ENCODE assay signal across 31 mouse cellular contexts in genomic region chr17:79014911-79015685, GRCm38 (mm10). TPM values are rescaled to one million over a fixed set of nuclear protein-coding genes. Genes with fewer than 3 reads are reported as not detected.
DNase-seq lines count a peak whose midpoint lies in the region; ATAC-seq and TF ChIP-seq lines count a peak whose summit lies in the region.
"Had no signal": no experiment of that assay in that cellular context is flagged by ENCODE, and none has a peak within 500 bp of the region (broad histone marks: within the 10 kb centered on the region; RNA-seq: fewer than 3 reads in every experiment).

No protein-coding gene starts in this region.

- H3K4me3 ChIP-seq in liver, embryonic 12.5 days: no peak overlapping the region
- H3K4me3 ChIP-seq in liver, postnatal 0 days (ENCODE audit: low read depth, low read length): no peak overlapping the region
- H3K4me3 ChIP-seq: erythroblast, embryonic 14.5 days; forebrain, embryonic 12.5 days; heart, adult 2 months; hindbrain, embryonic 10.5 days; hindbrain, embryonic 15.5 days; limb, embryonic 10.5 days; limb, embryonic 15.5 days; midbrain, embryonic 12.5 days; neural tube, embryonic 13.5 days had no signal

- WGBS in liver, embryonic 12.5 days (ENCODE audit: insufficient replicate concordance): 42% methylated on average over 2 of the region's 2 CpGs
- 34% methylated on average over 2 of the region's 2 CpGs for whole genome bisulfite sequencing in liver, postnatal 0 days (ENCODE audit: insufficient replicate concordance)

- TF ChIP-seq EP300 in liver, postnatal 0 days (IDR thresholded peaks at IDR 0.05; ENCODE audit: low read depth): no peak

- no peaks in the 10 kb centered on the region for H3K9me3 ChIP-seq in liver, embryonic 12.5 days (replicated peaks)
- no peaks in the 10 kb centered on the region for H3K9me3 ChIP-seq in liver, postnatal 0 days (ENCODE audit: low read length)
- H3K9me3 ChIP-seq: forebrain, embryonic 12.5 days; hindbrain, embryonic 10.5 days; hindbrain, embryonic 15.5 days; limb, embryonic 10.5 days; limb, embryonic 15.5 days; midbrain, embryonic 12.5 days; neural tube, embryonic 13.5 days had no signal

- H3K9ac ChIP-seq in liver, embryonic 12.5 days: no peak overlapping the region
- no peak overlapping the region for H3K9ac ChIP-seq in liver, postnatal 0 days (replicated peaks)
- H3K9ac ChIP-seq: forebrain, embryonic 12.5 days; forebrain, postnatal 0 days; hindbrain, embryonic 15.5 days; limb, embryonic 15.5 days; midbrain, embryonic 12.5 days; neural tube, embryonic 13.5 days had no signal

- ATAC-seq in common myeloid progenitor, adult 5-6 weeks (replicated peaks; ENCODE audit: low read depth, poor library complexity, severe bottlenecking): peak; percentile 79
- ATAC-seq in liver, embryonic 12.5 days: peak; percentile 79
- ATAC-seq in liver, postnatal 0 days: peak; percentile 44
- ATAC-seq: forebrain, postnatal 0 days; inflammation-experienced regulatory T-cells, adult 6 months had no signal

- no peak for TF ChIP-seq CTCF in liver, postnatal 0 days (IDR thresholded peaks at IDR 0.05; ENCODE audit: low read depth)

- H3K4me2 ChIP-seq in liver, embryonic 12.5 days: peak overlapping the region; percentile 10; the same call in 1 of the 2 replicates
- no peak overlapping the region for H3K4me2 ChIP-seq in liver, postnatal 0 days (ENCODE audit: low read depth, low read length)
- H3K4me2 ChIP-seq: forebrain, embryonic 12.5 days; hindbrain, embryonic 15.5 days; limb, embryonic 15.5 days; midbrain, embryonic 12.5 days; neural tube, embryonic 13.5 days had no signal

- H3K36me3 ChIP-seq in liver, embryonic 12.5 days: peaks cover 22% of the 10 kb centered on the region
- H3K36me3 ChIP-seq in liver, postnatal 0 days (replicated peaks; ENCODE audit: insufficient read depth, low read length): peaks cover 16% of the 10 kb centered on the region

- no peak overlapping the region for H3K27ac ChIP-seq in liver, embryonic 12.5 days
- no peak overlapping the region for H3K27ac ChIP-seq in liver, postnatal 0 days (ENCODE audit: low read depth)
- H3K27ac ChIP-seq: forebrain, embryonic 12.5 days; heart, adult 2 months; hindbrain, embryonic 10.5 days; hindbrain, embryonic 15.5 days; limb, embryonic 10.5 days; limb, embryonic 15.5 days; midbrain, embryonic 12.5 days; neural tube, embryonic 13.5 days had no signal

- H3K27me3 ChIP-seq in liver, embryonic 12.5 days (replicated peaks): no peaks in the 10 kb centered on the region
- no peaks in the 10 kb centered on the region for H3K27me3 ChIP-seq in liver, postnatal 0 days (ENCODE audit: insufficient read depth, low read length)
- H3K27me3 ChIP-seq: forebrain, embryonic 12.5 days; hindbrain, embryonic 15.5 days; limb, embryonic 15.5 days; midbrain, embryonic 12.5 days; neural tube, embryonic 13.5 days had no signal

- DNase-seq in 416B (ENCODE audit: low read depth): peak; percentile 65
- DNase-seq in liver, postnatal 0 days: no peak
- no peak for DNase-seq in layer of hippocampus, adult 9-10 months (ENCODE audit: low spot score)
- DNase-seq in frontal cortex, postnatal 25 days (ENCODE audit: low spot score in 2 of 2): no peak
- DNase-seq in thymus, adult 18-20 months: no peak
- no peak for DNase-seq in thymus, postnatal 36 days
- DNase-seq: adrenal gland, adult 2 months; adrenal gland, postnatal 36 days; cerebellum, adult 18-20 months; cerebellum, postnatal 10 days; forebrain, postnatal 0 days; gastrocnemius, postnatal 25 days; heart, adult 2 months; heart, postnatal 14 days; kidney, adult 2 months; kidney, postnatal 4 days; layer of hippocampus, postnatal 36 days; lung, postnatal 36 days; right cerebral cortex, postnatal 14 days; thymus, postnatal 25 days had no signal

- H3K4me1 ChIP-seq in liver, embryonic 12.5 days: peaks cover 53% of the 10 kb centered on the region
- H3K4me1 ChIP-seq in liver, postnatal 0 days (ENCODE audit: insufficient read depth): peaks cover 26% of the 10 kb centered on the region

RNA-seq across cellular contexts. Expression of gene Prkd3, which starts 5.5 kb away (rescaled TPM):
- 47.2 and 48.6 TPM in 2 replicates for total RNA-seq in common myeloid progenitor, adult 5-6 weeks (2017)
- 12.9 and 13.3 TPM in 2 replicates for polyA plus RNA-seq in liver, embryonic 12.5 days (2016; fragmentation: Nextera tagmentation; extraction: Ambion mirVana)
- 14.6 and 17.0 TPM in 2 replicates for polyA plus RNA-seq in liver, postnatal 0 days (2015; fragmentation: Nextera tagmentation; extraction: Ambion mirVana)

RNA-seq across cellular contexts. Expression of gene Qpct, which starts 36.6 kb away (rescaled TPM):
- 0.29 and 1.3 TPM in 2 replicates for total RNA-seq in common myeloid progenitor, adult 5-6 weeks (2017)
- polyA plus RNA-seq in liver, embryonic 12.5 days (2016; fragmentation: Nextera tagmentation; extraction: Ambion mirVana): 10.0 and 11.7 TPM in 2 replicates
- 53.2 and 53.8 TPM in 2 replicates for polyA plus RNA-seq in liver, postnatal 0 days (2015; fragmentation: Nextera tagmentation; extraction: Ambion mirVana)
- polyA plus RNA-seq: erythroblast, embryonic 14.5 days had no signal
